Mouse (Mus musculus) thymus, adult 2 months (tissue): ENCODE results near the gene Hoxa4. TPM values are rescaled to one million over a fixed set of nuclear protein-coding genes. Genes with fewer than 3 reads are reported as not detected.

Experiments used
- DNase-seq: peaks from one replicate; pipeline ENCODE4 v3.0.0; 2021
- H3K27ac ChIP-seq: fragments of 200-500 bp; 2 replicates; pipeline ENCODE4 v1.5.1; 2012; ENCODE audit warnings: low read length, control low read depth; ENCODE audit not compliant: control insufficient read depth, insufficient read depth
- H3K27me3 ChIP-seq: fragments of 200-500 bp; 2 replicates; pipeline ENCODE4 v1.6.1; 2012; ENCODE audit warnings: mild to moderate bottlenecking, low read length, moderate library complexity, mixed read lengths; ENCODE audit not compliant: control insufficient read depth, insufficient read depth
- H3K36me3 ChIP-seq: fragments of 200-500 bp; 2 replicates; pipeline ENCODE4 v1.6.1; 2012; ENCODE audit warnings: mild to moderate bottlenecking, low read length, moderate library complexity; ENCODE audit not compliant: control insufficient read depth, insufficient read depth
- H3K4me1 ChIP-seq: fragments of 200-500 bp; replicated peaks from 2 replicates; pipeline ENCODE4 v1.6.1; 2012; ENCODE audit warnings: low read length; ENCODE audit not compliant: control insufficient read depth, insufficient read depth
- H3K4me3 ChIP-seq: fragments of 200-500 bp; 2 replicates; pipeline ENCODE4 v1.5.1; 2012; ENCODE audit warnings: mild to moderate bottlenecking, low read length, control low read depth, moderate library complexity; ENCODE audit not compliant: control insufficient read depth, insufficient read depth
- CTCF ChIP-seq: fragments of 200-500 bp; IDR thresholded peaks from 2 replicates; pipeline ENCODE4 v1.5.1; 2012; ENCODE audit warnings: mild to moderate bottlenecking, control low read depth, low read length, moderate library complexity, borderline replicate concordance; ENCODE audit not compliant: control insufficient read depth, poor library complexity, insufficient read depth; ENCODE audit errors: extremely low read depth
- POLR2A ChIP-seq: fragments of 200-500 bp; IDR thresholded peaks from 2 replicates; pipeline ENCODE4 v1.6.1; 2012; ENCODE audit warnings: mild to moderate bottlenecking, low read length, control low read depth, moderate library complexity; ENCODE audit not compliant: control insufficient read depth, poor library complexity, insufficient read depth; ENCODE audit errors: extremely low read depth
- WGBS: fragments of 180-500 bp; shearing (Covaris S2); methylation state at CpG from one replicate; pipeline ENCODE4 v1.1.7; 2018; 5-methylcytosine and 5-hydroxymethylcytosine counted together
- polyA plus RNA-seq: library from polyadenylated mRNA; depleted of rRNA; stranded (reverse); fragments of >200 nt; gene quantifications from 2 replicates; pipeline ENCODE4 v1.2.3, GENCODE M21; 2012

Hoxa4 gene
- polyA plus RNA-seq, 1 experiment = 1.5 TPM

DNA sequence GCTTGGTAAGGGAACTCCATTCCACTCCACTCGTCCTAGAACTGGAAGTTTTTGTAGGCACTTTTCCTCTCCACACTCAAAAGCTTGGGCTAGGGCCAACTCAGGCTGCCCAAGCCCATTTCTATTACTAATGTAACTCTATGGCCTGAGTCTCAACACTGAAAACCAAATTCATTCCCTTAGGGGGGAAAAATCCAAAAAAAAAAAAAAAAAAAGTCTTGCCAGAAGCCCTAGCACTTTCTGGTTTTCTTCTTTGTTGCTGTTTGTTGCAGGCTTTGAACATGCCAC is 29.5 kb downstream of the Hoxa4 start:
- no peak overlapping the region for H3K27ac ChIP-seq
- WGBS = 79% methylated on average over 1 of the region's 1 CpGs
- TF ChIP-seq CTCF (no peak), POLR2A (no peak)

DNA sequence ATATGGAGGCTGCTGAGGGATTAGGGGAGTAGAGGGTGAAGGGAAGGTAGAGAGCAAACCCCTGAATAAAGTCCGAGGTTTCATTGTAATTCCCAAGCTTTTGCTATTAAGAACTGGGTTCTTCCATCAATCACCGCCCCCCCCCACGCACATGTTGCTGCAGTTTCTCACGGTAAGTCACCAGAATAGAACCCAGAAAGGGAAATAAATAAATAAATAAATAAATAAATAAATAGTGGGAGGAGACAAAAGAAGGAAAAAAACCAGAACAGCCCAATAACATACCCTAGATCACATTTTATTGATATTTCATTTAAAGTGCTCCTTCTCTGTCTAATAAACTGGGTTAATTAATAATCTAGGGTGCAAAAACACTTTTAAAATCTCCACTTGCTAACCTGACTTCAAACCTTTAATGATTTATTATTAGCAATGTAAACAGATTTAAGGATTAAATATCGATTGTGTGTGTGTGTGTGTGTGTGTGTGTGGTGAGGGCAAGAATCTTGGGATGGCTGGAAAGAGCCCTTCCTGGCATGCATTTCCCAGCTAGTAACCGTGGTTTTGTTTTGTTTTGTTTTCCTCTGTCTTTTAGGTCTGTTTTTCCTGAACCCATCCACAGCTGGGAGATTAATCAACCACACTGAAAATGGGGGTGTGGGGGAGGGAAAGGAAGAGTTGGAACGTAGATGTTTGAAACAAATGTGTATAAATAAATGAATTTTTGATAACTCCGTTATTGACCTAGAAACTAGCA is 30.0 kb downstream of the Hoxa4 start:
- H3K4me3 ChIP-seq = no peak overlapping the region
- DNase-seq = no peak

More for the DNA sequence above, 29.5 kb downstream of the Hoxa4 start:
- Histone ChIP-seq H3K36me3 (no peaks in the 10 kb centered on the region), H3K4me3 (no peak overlapping the region), H3K4me1 (peaks cover 2% of the 10 kb centered on the region; the same call in 1 of the 2 replicates), H3K27me3 (peaks cover 9% of the 10 kb centered on the region)
- DNase-seq = no peak

DNA sequence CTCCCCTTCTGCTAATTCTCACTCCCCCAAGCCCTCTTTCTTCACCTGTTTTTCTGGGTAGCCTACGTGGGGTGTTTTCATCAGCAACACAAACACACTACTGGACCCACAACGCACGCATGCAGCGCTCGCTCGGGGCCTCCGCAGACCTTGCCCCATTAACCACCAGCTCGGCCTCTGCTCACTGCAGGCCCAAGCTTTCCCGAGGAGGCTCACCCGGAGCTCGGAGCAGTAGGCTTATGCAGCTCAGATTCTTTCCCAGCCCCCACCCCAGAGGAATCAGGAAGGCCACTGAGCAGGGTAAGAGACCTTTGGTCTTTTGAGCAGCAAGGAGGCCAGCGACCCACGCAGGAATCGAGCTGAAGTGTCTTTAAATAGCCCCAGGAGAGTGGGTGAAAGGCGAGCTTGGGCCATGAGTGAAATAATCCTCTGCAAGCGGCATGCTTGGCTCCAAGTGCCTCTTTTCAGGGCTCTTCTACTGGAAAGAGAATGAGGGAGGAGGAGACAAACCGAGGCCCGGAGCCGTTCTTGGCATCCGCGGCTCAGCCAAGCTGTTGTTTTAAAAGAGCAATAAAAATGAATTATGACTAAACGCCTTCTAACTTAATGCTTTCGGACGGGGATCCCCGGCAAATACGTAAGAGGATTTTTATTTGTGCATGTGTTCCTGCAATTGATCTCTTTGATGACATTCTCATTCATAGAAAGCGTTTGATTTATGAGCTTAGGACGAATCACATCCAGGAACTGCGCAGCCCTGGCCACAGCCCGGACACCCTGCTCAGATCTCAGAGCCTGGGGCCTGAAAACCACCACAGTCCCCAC is 30.8 kb downstream of the Hoxa4 start:
- 43% methylated on average over 30 of the region's 30 CpGs for WGBS
- Histone ChIP-seq H3K4me3 (no peak overlapping the region), H3K27me3 (peaks cover 12% of the 10 kb centered on the region), H3K4me1 (peaks cover 2% of the 10 kb centered on the region; the same call in 1 of the 2 replicates), H3K27ac (no peak overlapping the region), H3K36me3 (no peaks in the 10 kb centered on the region)
- no peak for DNase-seq
- TF ChIP-seq CTCF = no peak
- no peak for TF ChIP-seq POLR2A

More for the DNA sequence above, 30.0 kb downstream of the Hoxa4 start:
- H3K4me1 ChIP-seq = peaks cover 2% of the 10 kb centered on the region; the same call in 1 of the 2 replicates
- peaks cover 12% of the 10 kb centered on the region for H3K27me3 ChIP-seq
- TF ChIP-seq CTCF = no peak
- no peak for TF ChIP-seq POLR2A
- H3K36me3 ChIP-seq = no peaks in the 10 kb centered on the region
- WGBS = 80% methylated on average over 8 of the region's 8 CpGs
- no peak overlapping the region for H3K27ac ChIP-seq

DNA sequence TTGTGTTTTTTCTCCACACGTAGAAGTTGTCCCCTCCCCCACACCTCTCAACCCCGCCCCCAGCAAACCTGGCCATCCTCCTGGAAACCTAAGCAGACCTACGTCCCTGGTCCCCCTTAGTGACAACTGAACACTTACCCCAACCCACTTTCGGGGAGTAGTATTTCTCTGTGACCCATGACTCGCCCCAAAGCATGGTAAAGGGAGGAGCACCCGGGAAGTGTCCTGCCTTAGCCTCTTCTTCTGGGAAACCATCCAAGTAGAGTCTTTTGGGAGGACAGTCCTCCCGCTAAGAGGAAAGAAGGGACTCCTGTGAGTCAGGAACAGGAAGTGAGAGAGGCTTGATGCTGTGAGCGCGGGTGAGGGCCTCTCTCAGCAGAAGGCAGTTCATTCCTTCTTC is 31.6 kb downstream of the Hoxa4 start:
- no peaks in the 10 kb centered on the region for H3K36me3 ChIP-seq
- TF ChIP-seq CTCF (no peak), POLR2A (no peak)
- no peak overlapping the region for H3K4me3 ChIP-seq
- H3K27me3 ChIP-seq = peaks cover 12% of the 10 kb centered on the region
- no peak overlapping the region for H3K27ac ChIP-seq
- no peak for DNase-seq
- peaks cover 2% of the 10 kb centered on the region; the same call in 1 of the 2 replicates for H3K4me1 ChIP-seq
- WGBS = 25% methylated on average over 9 of the region's 9 CpGs

DNA sequence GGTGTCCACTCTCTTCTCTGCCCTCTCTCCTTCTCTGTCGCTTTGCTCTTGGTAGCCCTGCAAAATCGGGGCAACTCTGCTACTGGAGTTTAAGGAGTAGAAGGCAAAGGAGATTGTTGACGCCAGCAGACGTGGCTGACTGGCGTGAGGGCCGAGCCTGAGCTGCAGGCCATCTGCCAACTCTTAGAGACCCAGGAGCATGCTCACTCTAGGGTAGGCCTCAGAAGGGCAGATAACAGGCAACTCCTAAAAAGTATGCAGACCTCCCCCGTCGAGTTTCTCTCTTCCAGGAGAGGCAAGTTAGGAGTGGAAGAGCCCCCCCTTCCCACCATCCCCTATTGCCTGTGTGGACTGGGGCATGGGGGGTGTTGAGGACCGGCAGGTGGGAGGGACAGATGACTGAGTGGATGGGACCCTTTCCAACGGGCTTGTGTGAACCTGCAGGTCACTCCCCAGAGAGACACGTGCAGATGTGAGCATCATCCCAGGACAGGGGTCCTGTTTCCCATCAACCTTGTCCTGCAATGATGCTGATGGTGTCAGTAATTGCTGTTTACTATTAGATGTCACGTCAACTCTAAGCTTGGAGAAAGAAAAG is 32.3 kb downstream of the Hoxa4 start:
- H3K4me3 ChIP-seq = peak overlapping the region; percentile 42; the same call in 1 of the 2 replicates
- peaks cover 12% of the 10 kb centered on the region for H3K27me3 ChIP-seq
- TF ChIP-seq POLR2A = no peak
- no peak for TF ChIP-seq CTCF
- no peaks in the 10 kb centered on the region for H3K36me3 ChIP-seq
- H3K27ac ChIP-seq = no peak overlapping the region; the same call in 1 of the 2 replicates
- DNase-seq = no peak
- H3K4me1 ChIP-seq = peaks cover 2% of the 10 kb centered on the region; the same call in 1 of the 2 replicates
- WGBS = 60% methylated on average over 12 of the region's 12 CpGs

DNA sequence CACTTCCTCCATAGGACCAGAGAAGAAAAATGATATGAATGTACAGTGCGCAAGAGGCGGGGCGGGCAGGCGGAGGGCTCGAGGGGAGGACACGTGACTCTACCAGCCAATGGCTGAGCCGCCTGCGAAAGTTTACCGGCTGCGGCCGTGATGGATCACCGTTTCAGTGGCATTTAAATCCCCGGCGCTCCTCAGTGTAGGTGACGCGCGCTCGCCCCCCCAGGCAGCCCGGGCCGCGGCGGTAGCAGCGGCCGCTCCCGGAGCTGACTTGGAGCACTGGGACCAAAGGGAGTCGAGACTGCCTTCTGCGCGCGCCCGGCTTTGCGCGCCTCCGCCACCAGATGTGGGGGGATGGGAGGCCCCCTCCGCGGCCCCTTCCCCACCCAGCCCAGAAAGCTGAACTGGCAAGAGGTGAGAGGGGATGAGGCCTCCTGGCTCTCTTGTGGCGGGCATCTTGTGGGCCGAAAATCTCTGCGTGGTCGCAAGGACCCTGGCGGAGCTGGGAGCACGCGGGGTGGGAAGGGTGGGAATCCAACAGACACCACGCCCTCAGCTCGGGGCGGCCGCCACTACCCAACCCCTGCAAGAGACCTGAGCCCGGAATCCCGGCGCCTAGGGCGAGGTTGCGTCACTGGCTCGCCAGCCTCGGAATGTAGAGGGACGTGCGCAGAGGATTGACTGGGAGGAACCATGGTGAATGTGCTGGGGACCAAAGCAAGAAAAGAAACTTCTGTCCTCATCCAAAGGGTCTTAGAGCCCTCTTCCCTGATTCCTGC is 33.1 kb downstream of the Hoxa4 start, which contains the start of gene Hoxa1:
Gene Hoxa1, minus strand, starts transcription at position 42 of the 776 bp plus-strand sequence.
- TF ChIP-seq POLR2A (0 out of 2 replicates have a peak, but pooled peaks have one; percentile 15), CTCF (no peak)
- Histone ChIP-seq H3K4me3 (peak within 1 kb of the TSS; percentile 42), H3K27me3 (peaks cover 12% of the 10 kb centered on the region; the same call in 1 of the 2 replicates), H3K36me3 (no peaks in the 10 kb centered on the region), H3K4me1 (peaks cover 2% of the 10 kb centered on the region; the same call in 1 of the 2 replicates), H3K27ac (no peak within 1 kb of the TSS; the same call in 1 of the 2 replicates)
- DNase-seq = peak; percentile 66
- 1% methylated on average over 55 of the region's 55 CpGs for WGBS
